Mouse (Mus musculus) forebrain, embryonic 12.5 days (tissue): ENCODE measurements around the gene Krtap5-2. TPM values are rescaled to one million over a fixed set of nuclear protein-coding genes. Genes with fewer than 3 reads are reported as not detected.
"Not testable (repeated sequence)": the region's sequence is repeated elsewhere in the genome, so short reads cannot be mapped to it uniquely, and the experiment has no call there.

Source experiments
- ATAC-seq: fragments of 200-750 bp; cut with Nextera tagmentation; 2 replicates; pipeline ENCODE4 v1.8.0; 2017; ENCODE audit warnings: moderate TSS enrichment; ENCODE audit not compliant: low FRiP score
- H3K27ac ChIP-seq: fragments of 300-500 bp; sonication (generic); 2 replicates; pipeline ENCODE4 v1.5.1; 2016; ENCODE audit warnings: mild to moderate bottlenecking
- H3K27me3 ChIP-seq: fragments of 300-500 bp; sonication (generic); 2 replicates; pipeline ENCODE4 v1.6.1; 2016; ENCODE audit warnings: mild to moderate bottlenecking
- H3K36me3 ChIP-seq: fragments of 300-500 bp; sonication (generic); replicated peaks from 2 replicates; pipeline ENCODE4 v1.6.1; 2016; ENCODE audit warnings: mild to moderate bottlenecking
- H3K4me1 ChIP-seq: fragments of 300-500 bp; sonication (generic); 2 replicates; pipeline ENCODE4 v1.6.1; 2016
- H3K4me2 ChIP-seq: fragments of 300-500 bp; sonication (generic); 2 replicates; pipeline ENCODE4 v1.6.1; 2016; ENCODE audit warnings: mild to moderate bottlenecking, moderate library complexity
- H3K4me3 ChIP-seq: fragments of 300-500 bp; sonication (generic); replicated peaks from 2 replicates; pipeline ENCODE4 v1.5.1; 2016; ENCODE audit warnings: mild to moderate bottlenecking
- H3K9ac ChIP-seq: fragments of 300-500 bp; sonication (generic); 2 replicates; pipeline ENCODE4 v1.6.1; 2016; ENCODE audit warnings: mild to moderate bottlenecking
- H3K9me3 ChIP-seq: fragments of 300-500 bp; sonication (generic); 2 replicates; pipeline ENCODE4 v1.6.1; 2016
- WGBS: fragments of 180-500 bp; shearing (Covaris S2); methylation state at CpG from one replicate; pipeline ENCODE4 v1.1.7; 2016; 5-methylcytosine and 5-hydroxymethylcytosine counted together
- polyA plus RNA-seq: library from polyadenylated mRNA; unstranded; fragments of >200 nt; fragmentation: Nextera tagmentation; extraction: Ambion mirVana; gene quantifications from 2 replicates; pipeline ENCODE4 v1.2.1, GENCODE M21; 2016

Krtap5-2 gene
- polyA plus RNA-seq, 1 experiment from 2014 or later: not detected

DNA sequence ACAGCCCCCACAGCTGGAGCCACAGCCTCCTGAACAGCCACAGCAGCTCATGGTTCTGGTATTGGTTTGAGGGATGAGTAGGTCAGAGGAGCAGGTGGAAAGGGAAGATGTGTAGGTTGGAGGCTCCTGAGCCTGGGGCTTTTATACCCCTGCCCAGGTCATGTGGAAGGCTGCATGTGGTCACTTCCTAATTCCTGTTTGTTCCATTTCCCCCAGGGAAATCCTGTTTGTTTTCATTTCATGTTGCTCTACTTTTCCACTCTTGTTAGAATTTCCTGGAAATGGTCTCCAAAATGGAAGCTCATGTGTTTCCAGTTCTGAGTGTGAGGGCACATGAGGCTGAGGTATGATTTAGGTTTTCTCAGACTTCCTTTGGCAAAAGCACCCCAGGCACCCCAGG is 10.2 kb downstream of the Krtap5-2 start, which contains the start of gene Gm4553:
Gene Gm4553, minus strand, starts transcription at position 101 of the 400 bp plus-strand sequence.
- H3K4me3 ChIP-seq, H3K9me3 ChIP-seq: not testable (repeated sequence)

DNA sequence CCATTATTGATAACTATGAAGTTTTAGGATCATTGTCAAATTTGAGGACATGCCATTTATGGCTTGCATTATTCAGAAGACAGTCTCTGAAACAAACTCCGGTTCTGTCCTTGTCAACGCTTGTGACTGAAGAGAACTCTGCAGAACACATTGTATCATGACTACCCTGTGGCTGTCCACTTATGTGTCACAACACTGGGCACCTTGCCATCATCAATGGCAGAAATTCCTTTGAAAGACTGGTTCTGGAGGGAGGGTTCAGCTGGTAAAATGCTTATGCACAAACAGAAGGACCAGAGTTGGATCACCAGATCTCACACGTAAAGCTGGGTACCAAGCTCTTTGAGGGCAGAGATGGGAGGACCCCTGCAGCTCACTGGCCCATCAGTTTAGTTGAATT is 16.4 kb downstream of the Krtap5-2 start:
- Histone ChIP-seq H3K9me3 (no peaks in the 10 kb centered on the region), H3K4me1 (no peaks in the 10 kb centered on the region), H3K27me3 (no peaks in the 10 kb centered on the region), H3K4me3 (no peak overlapping the region), H3K36me3 (no peaks in the 10 kb centered on the region), H3K9ac (no peak overlapping the region), H3K27ac (no peak overlapping the region), H3K4me2 (no peak overlapping the region)
- 88% methylated on average over 3 of the region's 3 CpGs for WGBS
- no peak for ATAC-seq

More for the DNA sequence above, 10.2 kb downstream of the Krtap5-2 start, which contains the start of gene Gm4553:
- not testable (repeated sequence) for ATAC-seq, H3K4me2 ChIP-seq, H3K27ac ChIP-seq, H3K27me3 ChIP-seq, H3K4me1 ChIP-seq, H3K9ac ChIP-seq, H3K36me3 ChIP-seq

DNA sequence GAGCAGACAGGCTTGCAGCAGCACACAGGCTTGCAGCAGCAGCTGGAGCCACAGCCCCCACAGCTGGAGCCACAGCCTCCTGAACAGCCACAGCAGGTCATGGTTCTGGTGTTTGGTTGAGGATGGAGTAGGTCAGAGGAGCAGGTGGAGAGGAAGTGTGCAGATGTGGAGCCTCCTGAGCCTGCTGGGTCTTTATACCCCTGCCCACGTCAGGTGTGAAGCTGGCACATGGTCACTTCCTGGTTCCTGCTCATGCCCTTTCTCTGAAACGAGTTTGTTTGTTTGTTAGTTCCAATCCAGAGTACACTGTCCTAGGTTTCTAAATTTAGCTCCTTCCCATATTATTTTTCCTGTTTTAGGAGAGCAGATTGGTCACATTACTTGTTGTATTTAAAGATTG is 18.8 kb downstream of the Krtap5-2 start, which contains the start of gene Gm29735:
Gene Gm29735, minus strand, starts transcription at position 101 of the 400 bp plus-strand sequence.
- not testable (repeated sequence) for H3K27ac ChIP-seq, H3K4me3 ChIP-seq, H3K4me1 ChIP-seq, ATAC-seq, H3K4me2 ChIP-seq, H3K9me3 ChIP-seq, H3K9ac ChIP-seq, H3K36me3 ChIP-seq, H3K27me3 ChIP-seq
- WGBS: 52% methylated on average over 2 of the region's 2 CpGs

DNA sequence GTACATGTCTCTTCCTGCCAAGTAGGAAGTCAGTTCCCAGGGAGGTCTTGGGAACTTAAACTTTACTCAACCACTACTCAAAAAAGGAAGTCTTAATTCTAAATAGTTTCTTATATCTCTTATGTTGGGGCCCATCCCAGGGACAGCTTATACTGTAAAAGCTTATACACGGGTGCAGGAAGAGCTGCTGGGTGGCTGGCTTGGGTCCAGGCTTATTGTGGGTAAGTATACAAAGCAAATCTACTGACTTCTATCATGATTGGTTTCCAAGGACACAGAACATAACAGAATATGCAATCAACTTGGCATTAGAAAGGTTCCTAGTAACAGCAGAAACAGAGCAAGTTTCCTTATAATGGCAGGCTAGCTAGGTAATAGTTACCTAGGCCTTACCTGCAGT is 20.5 kb downstream of the Krtap5-2 start:
- no peaks in the 10 kb centered on the region for H3K27me3 ChIP-seq
- no peak overlapping the region for H3K4me2 ChIP-seq
- no peak overlapping the region for H3K27ac ChIP-seq
- ATAC-seq: no peak
- no peaks in the 10 kb centered on the region for H3K4me1 ChIP-seq
- no peaks in the 10 kb centered on the region for H3K36me3 ChIP-seq
- H3K9ac ChIP-seq: no peak overlapping the region
- no peak overlapping the region for H3K4me3 ChIP-seq
- 62% methylated on average over 1 of the region's 1 CpGs for WGBS
- H3K9me3 ChIP-seq: no peaks in the 10 kb centered on the region

GRCm38 (mm10) chr7:142152191-142152590 is 23.6 kb downstream of the Krtap5-2 start:
- WGBS: 85% methylated on average over 4 of the region's 4 CpGs
- H3K9me3 ChIP-seq: no peaks in the 10 kb centered on the region
- no peak overlapping the region for H3K27ac ChIP-seq
- H3K36me3 ChIP-seq: no peaks in the 10 kb centered on the region
- H3K4me3 ChIP-seq: no peak overlapping the region
- H3K4me2 ChIP-seq: no peak overlapping the region
- no peak for ATAC-seq
- no peaks in the 10 kb centered on the region for H3K27me3 ChIP-seq
- no peaks in the 10 kb centered on the region for H3K4me1 ChIP-seq
- no peak overlapping the region for H3K9ac ChIP-seq

DNA sequence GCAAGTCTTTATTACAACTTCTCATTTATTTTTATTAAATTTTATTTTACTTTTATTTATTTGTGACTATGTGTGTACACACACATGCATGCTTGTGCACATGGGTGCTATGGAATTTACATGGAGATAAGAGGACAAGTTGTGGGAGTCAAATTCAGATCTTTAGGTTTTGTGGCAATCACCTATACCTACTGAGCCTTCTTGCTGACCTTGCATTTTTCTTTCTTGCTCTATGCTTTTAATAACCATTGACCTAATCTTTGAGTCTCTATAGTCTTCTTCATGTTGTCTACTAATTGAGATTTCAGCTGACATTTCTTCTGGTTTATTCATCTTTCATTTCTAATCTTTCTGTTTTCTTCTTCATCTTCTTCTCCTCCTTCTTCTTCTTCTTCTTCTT is 27.2 kb downstream of the Krtap5-2 start:
- Histone ChIP-seq H3K4me3 (no peak overlapping the region), H3K4me1 (no peaks in the 10 kb centered on the region)

DNA sequence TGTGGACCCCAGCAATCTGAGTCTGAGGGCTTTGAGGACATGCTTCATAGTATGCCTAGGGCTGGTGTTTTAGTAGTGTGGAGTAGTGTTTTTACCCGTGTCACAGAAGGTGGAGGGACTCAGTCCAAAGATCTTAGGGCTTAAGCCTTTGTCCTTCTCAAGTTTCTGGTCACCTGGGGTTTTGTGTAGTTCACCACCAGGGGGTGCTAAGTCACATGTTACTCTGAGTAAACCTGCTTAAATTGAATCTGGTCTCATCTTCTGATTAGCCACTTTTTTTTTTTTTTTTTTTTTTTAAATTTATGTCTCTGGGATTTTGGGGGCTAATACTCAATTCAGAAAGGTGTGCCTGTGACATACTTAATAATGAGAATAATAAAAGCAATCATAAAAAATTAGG is 29.8 kb downstream of the Krtap5-2 start:
- WGBS: 4% methylated on average over 1 of the region's 1 CpGs
- H3K27me3 ChIP-seq: peaks cover 4% of the 10 kb centered on the region; the same call in 1 of the 2 replicates
- no peak overlapping the region for H3K27ac ChIP-seq
- no peak overlapping the region for H3K9ac ChIP-seq
- H3K4me2 ChIP-seq: no peak overlapping the region
- no peak for ATAC-seq
- H3K4me3 ChIP-seq: no peak overlapping the region
- no peaks in the 10 kb centered on the region for H3K36me3 ChIP-seq
- no peaks in the 10 kb centered on the region for H3K4me1 ChIP-seq
- H3K9me3 ChIP-seq: no peaks in the 10 kb centered on the region

More for the DNA sequence above, 27.2 kb downstream of the Krtap5-2 start:
- no peak overlapping the region for H3K4me2 ChIP-seq
- H3K9ac ChIP-seq: no peak overlapping the region
- no peak overlapping the region for H3K27ac ChIP-seq
- no peaks in the 10 kb centered on the region for H3K36me3 ChIP-seq
- H3K27me3 ChIP-seq: no peaks in the 10 kb centered on the region
- ATAC-seq: no peak
- H3K9me3 ChIP-seq: no peaks in the 10 kb centered on the region

DNA sequence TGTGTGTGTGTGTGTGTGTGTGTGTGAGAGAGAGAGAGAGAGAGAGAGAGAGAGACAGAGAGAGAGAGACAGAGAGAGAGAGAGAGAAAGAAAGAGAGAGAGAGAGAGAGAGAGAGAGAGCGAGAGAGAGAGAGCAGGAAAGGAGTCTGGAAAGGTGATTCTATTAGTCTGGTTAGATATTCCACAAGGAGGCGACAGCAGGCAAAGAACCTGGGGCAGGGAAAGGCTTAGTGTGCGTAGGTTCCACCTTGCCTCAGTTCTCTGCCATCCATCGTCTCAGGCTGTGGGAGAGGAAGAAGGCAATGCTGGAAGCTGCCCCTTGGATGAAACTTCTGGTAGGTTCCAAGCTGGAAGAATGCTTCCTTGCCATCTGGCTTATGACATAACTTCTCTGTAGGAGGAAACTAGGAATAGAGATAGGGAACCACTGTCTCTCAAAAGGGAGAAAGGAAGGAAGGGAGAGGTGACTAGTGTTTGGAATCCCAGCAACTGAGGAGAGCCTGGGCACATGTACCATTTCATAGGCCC is 30.3 kb downstream of the Krtap5-2 start:
- ATAC-seq: no peak
- Histone ChIP-seq H3K9ac (no peak overlapping the region), H3K9me3 (no peaks in the 10 kb centered on the region), H3K4me2 (no peak overlapping the region), H3K27ac (no peak overlapping the region), H3K4me3 (no peak overlapping the region), H3K27me3 (peaks cover 4% of the 10 kb centered on the region; the same call in 1 of the 2 replicates), H3K4me1 (no peaks in the 10 kb centered on the region), H3K36me3 (no peaks in the 10 kb centered on the region)
- 35% methylated on average over 4 of the region's 4 CpGs for WGBS

DNA sequence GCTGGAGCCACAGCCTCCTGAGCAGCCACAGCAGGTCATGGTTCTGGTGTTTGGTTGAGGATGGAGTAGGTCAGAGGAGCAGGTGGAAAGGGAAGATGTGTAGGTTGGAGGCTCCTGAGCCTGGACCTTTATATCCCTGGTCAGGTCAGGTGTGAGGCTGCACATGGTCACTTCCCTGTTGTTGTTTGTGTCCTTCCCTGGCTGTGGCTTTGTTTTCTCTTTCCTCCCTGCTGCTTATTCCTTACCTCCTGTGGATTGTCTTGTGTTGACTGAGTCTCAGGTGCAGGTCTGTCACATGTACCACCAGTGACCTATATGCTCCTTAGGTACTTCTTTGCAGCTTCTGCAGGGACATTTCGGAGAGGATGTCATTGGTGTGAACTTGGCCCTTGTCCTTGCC is 31.3 kb downstream of the Krtap5-2 start, which contains the start of gene Gm45337:
Gene Gm45337, minus strand, starts transcription at position 101 of the 400 bp plus-strand sequence.
- Histone ChIP-seq H3K9me3 (no peaks in the 10 kb centered on the region), H3K4me3 (no peak within 1 kb of the TSS), H3K4me1 (no peaks in the 10 kb centered on the region), H3K36me3 (no peaks in the 10 kb centered on the region), H3K27ac (no peak within 1 kb of the TSS), H3K27me3 (peaks cover 4% of the 10 kb centered on the region; the same call in 1 of the 2 replicates), H3K9ac (no peak within 1 kb of the TSS), H3K4me2 (no peak within 1 kb of the TSS)
- ATAC-seq: no peak
- 84% methylated on average over 1 of the region's 1 CpGs for whole genome bisulfite sequencing

DNA sequence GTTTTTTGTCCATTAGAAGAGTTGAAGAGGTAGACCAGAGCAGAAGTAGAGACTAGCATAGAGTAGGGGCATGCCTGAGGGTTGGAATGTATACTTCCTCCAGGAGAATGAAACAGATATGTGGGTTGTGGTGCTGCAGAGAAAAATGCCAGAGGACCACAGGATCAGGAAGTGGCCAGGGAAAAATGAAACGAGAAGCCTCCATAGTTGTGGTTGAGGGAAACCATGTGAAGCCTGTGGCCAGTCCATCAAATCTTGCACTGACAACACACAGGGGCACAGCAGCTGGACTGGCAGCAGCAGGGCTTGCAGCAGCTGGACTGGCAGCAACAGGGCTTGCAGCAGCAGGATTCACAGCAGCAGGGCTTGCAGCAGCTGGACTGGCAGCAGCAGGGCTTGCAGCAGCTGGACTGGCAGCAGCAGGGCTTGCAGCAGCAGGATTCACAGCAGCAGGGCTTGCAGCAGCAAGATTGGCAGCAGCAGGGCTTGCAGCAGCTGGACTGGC is 32.2 kb downstream of the Krtap5-2 start:
- H3K4me1 ChIP-seq, ATAC-seq, H3K27ac ChIP-seq, H3K4me3 ChIP-seq, H3K36me3 ChIP-seq, H3K9me3 ChIP-seq, H3K27me3 ChIP-seq, H3K9ac ChIP-seq, H3K4me2 ChIP-seq: not testable (repeated sequence)
- WGBS: 57% methylated on average over 1 of the region's 1 CpGs

DNA sequence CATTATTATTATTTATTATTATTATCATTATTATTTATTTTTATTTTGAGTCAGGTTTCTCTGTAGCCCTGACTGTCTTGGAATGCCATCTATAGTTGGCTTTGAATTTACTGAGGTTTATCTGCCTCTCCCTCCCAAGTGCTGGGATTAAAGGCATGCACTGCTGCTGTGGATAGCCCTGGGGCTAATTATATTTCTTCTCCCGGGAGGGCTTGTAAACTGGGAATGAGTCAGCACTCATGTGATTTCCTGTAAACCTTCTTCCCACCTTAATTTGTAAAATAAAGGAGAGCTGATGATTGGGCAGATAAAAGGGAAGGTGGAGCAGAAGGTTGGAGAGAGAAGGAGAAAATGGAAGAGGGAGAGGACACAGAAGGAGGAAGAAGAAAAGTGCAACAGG is 35.1 kb downstream of the Krtap5-2 start:
- Histone ChIP-seq H3K9me3 (no peaks in the 10 kb centered on the region), H3K27ac (no peak overlapping the region), H3K4me1 (no peaks in the 10 kb centered on the region), H3K36me3 (no peaks in the 10 kb centered on the region), H3K9ac (no peak overlapping the region), H3K4me3 (no peak overlapping the region), H3K27me3 (peaks cover 4% of the 10 kb centered on the region; the same call in 1 of the 2 replicates), H3K4me2 (no peak overlapping the region)
- no peak for ATAC-seq
- WGBS: 48% methylated on average over 1 of the region's 1 CpGs

GRCm38 (mm10) chr7:142135934-142136333 is 39.9 kb downstream of the Krtap5-2 start, which contains the start of gene Gm39115:
Gene Gm39115, minus strand, starts transcription at chr7:142136034.
- H3K9ac ChIP-seq, H3K4me2 ChIP-seq, H3K4me1 ChIP-seq, H3K9me3 ChIP-seq, H3K27ac ChIP-seq, H3K27me3 ChIP-seq, ATAC-seq, H3K4me3 ChIP-seq, H3K36me3 ChIP-seq: not testable (repeated sequence)
- 52% methylated on average over 2 of the region's 2 CpGs for WGBS
